Mouse (Mus musculus) spleen, adult 2 months (tissue): ENCODE measurements around the gene Tgm7. TPM values are rescaled to one million over a fixed set of nuclear protein-coding genes. Genes with fewer than 3 reads are reported as not detected.
A peak's percentile ranks its signal among the peaks of the same experiment; 100 is the strongest.
"Not testable (repeated sequence)": the region's sequence is repeated elsewhere in the genome, so short reads cannot be mapped to it uniquely, and the experiment has no call there.

Source experiments
- DNase-seq, 2 experiments: peaks; one replicate each; pipeline versions ENCODE4 v3.0.0 to v3.0.0-alpha.2; 2012 to 2021; ENCODE audit warnings: low spot score in 2 of 2, low read depth in 1 of 2
- H3K27ac ChIP-seq: fragments of 200-500 bp; 2 replicates; pipeline ENCODE4 v1.5.1; 2012; ENCODE audit warnings: low read length, inconsistent platforms; ENCODE audit not compliant: insufficient read depth
- H3K27me3 ChIP-seq: fragments of 200-500 bp; 2 replicates; pipeline ENCODE4 v1.6.1; 2012; ENCODE audit warnings: mild to moderate bottlenecking, moderate library complexity, low read length, inconsistent platforms; ENCODE audit not compliant: control insufficient read depth, insufficient read depth
- H3K36me3 ChIP-seq: fragments of 200-500 bp; 2 replicates; pipeline ENCODE4 v1.6.1; 2012; ENCODE audit warnings: mild to moderate bottlenecking, low read length, inconsistent platforms; ENCODE audit not compliant: control insufficient read depth, insufficient read depth
- H3K4me1 ChIP-seq: fragments of 200-500 bp; 2 replicates; pipeline ENCODE4 v1.6.1; 2011; ENCODE audit warnings: inconsistent platforms; ENCODE audit not compliant: control insufficient read depth, insufficient read depth, insufficient read length
- H3K4me3 ChIP-seq: fragments of 200-500 bp; 2 replicates; pipeline ENCODE4 v1.5.1; 2011; ENCODE audit warnings: mild to moderate bottlenecking, inconsistent platforms; ENCODE audit not compliant: insufficient read depth, insufficient read length; ENCODE audit errors: extremely low read depth
- CTCF ChIP-seq: fragments of 200-500 bp; IDR thresholded peaks from 2 replicates; pipeline ENCODE4 v1.5.1; 2011; ENCODE audit warnings: mild to moderate bottlenecking, inconsistent platforms; ENCODE audit not compliant: insufficient read depth, insufficient read length, insufficient replicate concordance; ENCODE audit errors: extremely low read depth
- POLR2A ChIP-seq: fragments of 200-500 bp; IDR thresholded peaks from 2 replicates; pipeline ENCODE4 v1.6.1; 2011; ENCODE audit warnings: low read depth, low read length, inconsistent platforms
- WGBS: fragments of 180-500 bp; shearing (Covaris S2); methylation state at CpG from one replicate; pipeline ENCODE4 v1.1.7; 2018; 5-methylcytosine and 5-hydroxymethylcytosine counted together
- polyA plus RNA-seq: library from polyadenylated mRNA; depleted of rRNA; stranded (reverse); fragments of >200 nt; gene quantifications from 2 replicates; pipeline ENCODE4 v1.2.3, GENCODE M21; 2012

The Tgm7 gene
- polyA plus RNA-seq, 1 experiment = not detected

DNA sequence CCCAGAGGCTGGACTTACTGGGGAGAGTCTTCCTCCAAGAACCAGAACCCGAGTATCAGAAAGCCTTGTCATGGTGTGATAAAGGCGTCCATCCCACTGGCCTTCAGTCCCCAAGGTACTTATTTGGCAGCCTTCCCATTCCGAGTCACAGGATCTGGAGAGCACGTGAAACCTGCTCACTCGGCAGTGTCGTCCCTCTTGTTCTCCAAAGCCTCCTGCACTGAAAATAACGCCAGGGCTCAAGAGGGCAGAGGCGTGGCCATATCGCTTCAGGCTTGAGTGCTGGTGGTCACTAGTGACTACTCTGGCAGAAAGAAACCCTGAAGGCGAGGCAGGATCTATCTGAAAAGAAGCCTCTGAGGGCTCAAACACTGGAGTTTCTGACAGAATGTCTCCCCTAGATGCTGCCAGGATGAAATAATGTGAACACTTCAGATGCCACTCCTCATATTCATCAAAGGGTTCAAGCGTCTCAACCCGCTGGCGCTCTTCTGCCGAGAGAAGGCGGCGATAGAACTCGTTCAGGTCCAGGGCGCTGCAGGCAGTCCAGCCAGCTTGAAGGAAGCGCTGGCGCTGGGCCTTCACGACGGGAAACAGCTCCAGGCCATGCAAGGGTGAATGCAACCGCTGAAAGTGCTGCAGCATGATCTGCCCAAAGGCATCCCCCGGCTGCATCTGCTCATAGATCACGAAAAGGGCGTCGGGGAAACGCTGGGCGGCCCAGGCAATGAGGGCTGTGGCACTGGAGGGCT is 29.8 kb upstream of the Tgm7 start:
- peak overlapping the region; percentile 98 for H3K27ac ChIP-seq
- TF ChIP-seq CTCF = no peak
- no peak for TF ChIP-seq POLR2A
- H3K4me3 ChIP-seq = peak overlapping the region; percentile 100
- H3K4me1 ChIP-seq = peaks cover 7% of the 10 kb centered on the region; the same call in 1 of the 2 replicates
- H3K27me3 ChIP-seq = no peaks in the 10 kb centered on the region
- DNase-seq = no peak
- peaks cover 2% of the 10 kb centered on the region for H3K36me3 ChIP-seq
- 30% methylated on average over 29 of the region's 29 CpGs for WGBS

DNA sequence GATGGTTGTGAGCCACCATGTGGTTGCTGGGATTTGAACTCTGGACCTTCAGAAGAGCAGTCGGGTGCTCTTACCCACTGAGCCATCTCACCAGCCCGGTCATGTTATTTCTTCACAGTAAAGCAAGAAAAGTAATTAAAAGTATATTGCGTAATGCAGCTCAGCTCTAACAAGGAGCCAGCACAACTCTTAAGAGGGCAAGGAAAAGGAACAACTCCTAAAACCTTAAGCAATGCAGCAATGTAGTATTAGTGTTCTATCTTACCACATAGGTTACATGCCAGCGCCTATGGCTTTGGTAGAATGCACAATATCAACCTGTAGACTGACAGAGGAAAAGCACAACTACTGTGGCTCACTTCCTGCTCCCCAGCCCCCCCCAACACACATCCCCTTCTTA is 27.8 kb upstream of the Tgm7 start:
- 87% methylated on average over 4 of the region's 4 CpGs for WGBS
- DNase-seq = no peak
- Histone ChIP-seq H3K27ac (no peak overlapping the region), H3K36me3 (no peaks in the 10 kb centered on the region; the same call in 1 of the 2 replicates), H3K4me3 (no peak overlapping the region), H3K27me3 (no peaks in the 10 kb centered on the region), H3K4me1 (peaks cover 7% of the 10 kb centered on the region; the same call in 1 of the 2 replicates)
- TF ChIP-seq POLR2A (no peak), CTCF (no peak)

DNA sequence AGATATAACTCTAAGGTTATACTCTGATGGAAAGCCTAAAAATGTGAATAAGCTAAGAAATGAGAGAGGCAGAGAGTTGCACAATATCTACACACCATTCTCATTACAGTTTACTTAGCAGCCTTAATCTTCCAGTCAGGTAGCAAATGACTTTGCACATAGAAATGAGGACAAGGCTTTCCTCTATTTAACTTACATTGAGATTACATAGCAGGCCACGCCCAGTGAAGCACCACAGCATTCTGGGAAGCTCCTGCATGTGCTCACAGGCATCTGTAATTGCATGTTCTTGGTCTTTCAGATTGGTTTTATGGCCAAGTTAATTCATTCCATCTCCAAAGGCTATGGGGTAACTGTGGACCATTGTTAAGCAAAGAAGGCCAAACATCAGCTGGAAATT is 23.2 kb upstream of the Tgm7 start:
- 80% methylated on average over 1 of the region's 1 CpGs for WGBS
- Histone ChIP-seq H3K27me3 (no peaks in the 10 kb centered on the region), H3K27ac (no peak overlapping the region), H3K4me3 (no peak overlapping the region), H3K36me3 (no peaks in the 10 kb centered on the region; the same call in 1 of the 2 replicates), H3K4me1 (no peaks in the 10 kb centered on the region)
- no peak for TF ChIP-seq POLR2A
- no peak for TF ChIP-seq CTCF
- DNase-seq = no peak

DNA sequence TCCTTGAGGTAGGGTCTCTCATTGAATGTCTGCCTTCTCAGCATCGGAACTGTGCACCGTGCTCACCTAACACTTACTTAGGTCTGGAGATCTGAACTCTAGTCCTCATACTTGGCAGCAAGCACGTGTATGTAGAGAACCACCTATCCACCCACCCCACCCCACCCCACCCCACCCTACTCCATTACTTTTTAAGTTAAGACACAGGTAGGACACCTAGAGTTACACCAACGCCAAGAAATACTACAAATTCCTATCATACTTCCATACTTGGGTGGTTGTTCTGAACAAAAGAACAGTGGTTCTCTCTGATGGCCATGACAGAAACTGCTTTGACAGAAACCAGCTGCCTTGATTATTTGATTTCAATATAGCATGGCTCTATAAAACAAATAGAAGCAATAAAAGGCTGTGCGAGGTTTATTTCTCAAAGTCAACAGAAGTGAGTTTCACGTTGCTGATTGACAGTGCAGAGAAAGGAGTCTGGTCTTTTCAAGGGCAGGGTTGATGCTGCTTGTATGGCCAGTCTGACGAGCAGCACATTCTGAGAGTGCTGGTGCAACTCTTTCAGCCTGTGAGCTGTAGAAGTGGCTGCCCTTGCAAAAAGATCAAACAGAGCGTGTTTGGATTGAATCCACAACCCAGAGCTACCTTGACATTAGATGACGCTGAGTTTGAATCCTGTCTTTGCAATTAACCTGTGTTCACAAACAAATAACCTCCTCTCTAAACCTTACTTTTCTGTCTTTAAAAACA is 19.4 kb upstream of the Tgm7 start:
- TF ChIP-seq CTCF = no peak
- Histone ChIP-seq H3K36me3 (no peaks in the 10 kb centered on the region), H3K4me1 (no peaks in the 10 kb centered on the region), H3K4me3 (no peak overlapping the region), H3K27ac (no peak overlapping the region), H3K27me3 (no peaks in the 10 kb centered on the region)
- no peak for DNase-seq
- 81% methylated on average over 9 of the region's 9 CpGs for WGBS

DNA sequence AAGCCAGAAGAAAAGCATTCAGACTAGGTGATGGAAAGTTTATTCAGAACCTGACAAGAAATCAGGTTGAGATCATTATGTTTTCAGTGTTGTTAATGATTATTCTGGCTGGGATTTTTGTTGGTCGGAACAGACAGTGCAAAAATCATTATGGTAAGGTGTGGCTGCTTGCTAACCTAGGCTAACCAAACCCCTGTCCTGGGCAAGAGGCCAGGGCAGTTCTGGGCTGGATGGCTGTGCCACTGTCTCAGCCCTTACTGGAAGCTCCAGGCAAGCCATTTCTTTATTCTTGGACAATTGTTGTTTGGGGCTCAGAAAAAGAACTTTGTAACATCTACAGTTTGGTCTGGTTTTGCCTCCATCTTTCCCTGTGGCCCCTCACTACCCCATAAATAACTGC is 17.9 kb upstream of the Tgm7 start:
- no peak for DNase-seq
- Histone ChIP-seq H3K27ac (no peak overlapping the region), H3K27me3 (no peaks in the 10 kb centered on the region), H3K4me1 (no peaks in the 10 kb centered on the region), H3K36me3 (no peaks in the 10 kb centered on the region), H3K4me3 (no peak overlapping the region)
- TF ChIP-seq CTCF = no peak
- TF ChIP-seq POLR2A = no peak
- WGBS = 86% methylated on average over 1 of the region's 1 CpGs

DNA sequence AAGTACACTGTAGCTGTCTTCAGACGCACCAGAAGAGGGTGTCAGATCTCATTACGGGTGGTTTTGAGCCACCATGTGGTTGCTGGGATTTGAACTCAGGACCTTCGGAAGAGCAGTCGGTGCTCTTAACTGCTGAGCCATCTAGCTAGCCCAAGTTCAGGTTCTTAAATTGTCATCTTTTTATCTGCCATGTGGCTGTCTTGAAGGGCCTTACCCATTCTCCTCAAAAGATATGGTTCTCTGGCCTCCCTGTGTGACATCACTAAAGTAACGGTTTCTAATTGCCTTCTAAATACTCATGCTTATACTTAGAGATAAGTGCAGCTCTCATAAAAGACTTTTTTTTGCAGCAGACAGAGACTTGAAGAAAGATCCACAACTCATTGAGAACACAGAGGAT is 16.7 kb upstream of the Tgm7 start:
- H3K4me3 ChIP-seq, H3K36me3 ChIP-seq, H3K27me3 ChIP-seq, DNase-seq, H3K4me1 ChIP-seq, H3K27ac ChIP-seq: not testable (repeated sequence)
- WGBS = 92% methylated on average over 5 of the region's 5 CpGs

DNA sequence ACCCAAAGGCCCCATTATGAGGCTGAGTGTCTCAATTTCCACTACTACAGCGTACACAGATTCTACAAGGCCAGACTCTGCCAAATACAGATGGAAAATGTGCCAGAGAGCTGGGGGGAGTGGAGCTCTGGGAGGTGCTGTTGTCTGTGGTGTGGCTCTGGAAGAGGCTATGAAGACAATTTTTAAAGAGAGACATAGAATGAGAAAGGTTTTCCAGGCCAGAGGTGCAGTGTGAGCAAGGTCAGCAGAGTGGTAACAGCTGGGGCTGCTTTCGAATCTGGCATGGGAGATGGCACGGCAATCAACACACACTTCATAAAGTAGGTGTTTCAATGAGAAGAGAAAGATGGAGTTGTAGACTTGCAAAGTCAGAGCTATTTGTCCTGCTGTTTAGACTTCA is 9.7 kb upstream of the Tgm7 start:
- WGBS = 88% methylated on average over 3 of the region's 3 CpGs
- no peak for TF ChIP-seq CTCF
- TF ChIP-seq POLR2A = no peak
- DNase-seq = no peak

More for the DNA sequence above, 9.7 kb upstream of the Tgm7 start:
- no peak overlapping the region for H3K4me3 ChIP-seq
- no peaks in the 10 kb centered on the region for H3K36me3 ChIP-seq
- H3K27ac ChIP-seq = no peak overlapping the region
- no peaks in the 10 kb centered on the region for H3K27me3 ChIP-seq
- no peaks in the 10 kb centered on the region for H3K4me1 ChIP-seq
